ENCODE assay signal across 25 mouse cellular contexts in the genomic region with DNA sequence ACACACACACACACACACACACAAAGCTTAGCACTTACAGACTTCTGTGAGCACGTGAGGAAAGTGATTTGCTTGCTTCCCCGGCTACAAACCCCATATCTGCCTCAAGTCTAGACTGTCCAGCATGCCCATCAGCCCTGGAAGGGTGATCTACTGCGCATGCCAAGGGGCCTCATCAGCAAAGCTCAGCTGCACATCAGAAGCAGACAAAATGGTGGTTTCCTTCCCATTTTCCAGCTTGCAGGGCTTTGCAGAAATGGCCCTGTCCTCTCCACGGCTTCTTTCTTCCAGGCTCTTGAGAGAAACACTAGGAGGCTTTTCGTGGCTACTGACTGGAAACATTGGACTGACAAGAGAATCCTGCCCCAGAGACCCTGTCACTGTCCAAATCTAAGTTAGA.
DNase-seq lines count a peak whose midpoint lies in the region; ATAC-seq lines count a peak whose summit lies in the region.
"Had no signal": no experiment of that assay in that cellular context is flagged by ENCODE, and none has a peak within 500 bp of the region (broad histone marks: within the 10 kb centered on the region; RNA-seq: fewer than 3 reads in every experiment).

No protein-coding gene starts in this region.

- DNase-seq in cerebellum, postnatal 10 days, result peak; percentile 24 to 25
- DNase-seq in cerebellum, adult 9-11 months, result no peak
- DNase-seq in heart, adult 11 months, result peak; percentile 86
- peak; percentile 65 for DNase-seq in Muller cell, postnatal 12 days (ENCODE audit: inconsistent ontology term)
- no peak for DNase-seq in gastrocnemius, adult 8-10 months (ENCODE audit: low spot score in 2 of 2)
- no peak for DNase-seq in adrenal gland, postnatal 25 days
- DNase-seq: adrenal gland, postnatal 14 days; cerebellum, adult 9-10 months; gastrocnemius, postnatal 10 days; kidney, adult 18-20 months; left cerebral cortex, postnatal 4 days; lung, postnatal 36 days; right cerebral cortex, postnatal 14 days; thymus, adult 2 months; thymus, postnatal 4 days had no signal

- no peak for ATAC-seq in heart, embryonic 12.5 days (ENCODE audit: insufficient number of reproducible peaks, low FRiP score)
- ATAC-seq in hindbrain, embryonic 16.5 days, result 0 out of 2 replicates have a peak, but pooled peaks have one; percentile 20

- H3K9ac ChIP-seq in heart, embryonic 12.5 days, result no peak overlapping the region
- no peak overlapping the region for H3K9ac ChIP-seq in hindbrain, embryonic 16.5 days (ENCODE audit: low read depth, low read length)
- H3K9ac ChIP-seq: embryonic facial prominence, embryonic 15.5 days; limb, embryonic 15.5 days; liver, embryonic 14.5 days; lung, embryonic 15.5 days had no signal

- peaks cover 25% of the 10 kb centered on the region for H3K4me1 ChIP-seq in heart, embryonic 12.5 days (replicated peaks)
- H3K4me1 ChIP-seq in hindbrain, embryonic 16.5 days (ENCODE audit: control insufficient read depth, insufficient read depth, low read depth, low read length), result no peaks in the 10 kb centered on the region
- H3K4me1 ChIP-seq: megakaryocyte, embryonic 14.5 days had no signal

- H3K9me3 ChIP-seq in heart, embryonic 12.5 days (replicated peaks), result no peaks in the 10 kb centered on the region
- no peaks in the 10 kb centered on the region for H3K9me3 ChIP-seq in hindbrain, embryonic 16.5 days (ENCODE audit: control insufficient read depth, low read length)
- H3K9me3 ChIP-seq: embryonic facial prominence, embryonic 15.5 days; limb, embryonic 15.5 days; lung, embryonic 15.5 days; megakaryocyte, embryonic 14.5 days had no signal

- 77% methylated on average over 5 of the region's 5 CpGs for WGBS in heart, embryonic 12.5 days
- 45% methylated on average over 5 of the region's 5 CpGs for WGBS in hindbrain, embryonic 16.5 days

- H3K4me2 ChIP-seq in heart, embryonic 12.5 days, result no peak overlapping the region
- H3K4me2 ChIP-seq in hindbrain, embryonic 16.5 days (ENCODE audit: low read length), result no peak overlapping the region
- H3K4me2 ChIP-seq: embryonic facial prominence, embryonic 15.5 days; limb, embryonic 15.5 days; lung, embryonic 15.5 days had no signal

- H3K4me3 ChIP-seq in heart, embryonic 12.5 days, result no peak overlapping the region
- no peak overlapping the region for H3K4me3 ChIP-seq in hindbrain, embryonic 16.5 days (ENCODE audit: low read length)
- H3K4me3 ChIP-seq: embryonic facial prominence, embryonic 15.5 days; left cerebral cortex, adult 2 months; limb, embryonic 15.5 days; lung, embryonic 15.5 days; megakaryocyte, embryonic 14.5 days had no signal

- H3K27ac ChIP-seq in heart, embryonic 12.5 days (ENCODE audit: poor library complexity, severe bottlenecking), result no peak overlapping the region
- no peak overlapping the region for H3K27ac ChIP-seq in hindbrain, embryonic 16.5 days (ENCODE audit: low read depth, low read length)
- H3K27ac ChIP-seq: embryonic facial prominence, embryonic 15.5 days; kidney, postnatal 0 days; left cerebral cortex, adult 2 months; limb, embryonic 15.5 days; liver, embryonic 14.5 days; lung, embryonic 15.5 days; stomach, postnatal 0 days had no signal

- no peaks in the 10 kb centered on the region for H3K36me3 ChIP-seq in heart, embryonic 12.5 days
- H3K36me3 ChIP-seq in hindbrain, embryonic 16.5 days (ENCODE audit: control insufficient read depth, insufficient read depth, low read length), result no peaks in the 10 kb centered on the region
- H3K36me3 ChIP-seq: embryonic facial prominence, embryonic 15.5 days; limb, embryonic 15.5 days; lung, embryonic 15.5 days had no signal

- H3K27me3 ChIP-seq in heart, embryonic 12.5 days (replicated peaks), result no peaks in the 10 kb centered on the region
- H3K27me3 ChIP-seq in hindbrain, embryonic 16.5 days (replicated peaks; ENCODE audit: control insufficient read depth, insufficient read depth, low read length), result no peaks in the 10 kb centered on the region
- H3K27me3 ChIP-seq: embryonic facial prominence, embryonic 15.5 days; limb, embryonic 15.5 days; lung, embryonic 15.5 days; megakaryocyte, embryonic 14.5 days had no signal

Comparison
In these comparisons a context has a peak if more than half of its experiments do, and no peak if none do; other contexts are left out.
1. DNase-seq: peak in cerebellum, postnatal 10 days (2 of 2), heart, adult 11 months (single experiment) and Muller cell, postnatal 12 days (single experiment); none in cerebellum, adult 9-11 months (single experiment), gastrocnemius, adult 8-10 months (0 of 2) and adrenal gland, postnatal 25 days (single experiment).